Mouse (Mus musculus) MEL (cell line): ENCODE data around the gene Maf. TPM values are rescaled to one million over a fixed set of nuclear protein-coding genes. Genes with fewer than 3 reads are reported as not detected.

ENCODE experiments used
- DNase-seq: peaks from one replicate; pipeline ENCODE4 v3.0.0; 2011; ENCODE audit warnings: low read depth, low spot score
- H3K27ac ChIP-seq: 2 replicates; pipeline ENCODE4 v1.5.1; 2012; ENCODE audit warnings: low read depth, mild to moderate bottlenecking, control low read depth, low read length, moderate library complexity; ENCODE audit not compliant: control insufficient read depth
- H3K27me3 ChIP-seq, 2 experiments: fragments of 150-350 bp in 1 of 2; sonication (generic) in 1 of 2; 2 replicates each; pipeline ENCODE4 v1.6.1; 2012; ENCODE audit warnings: low read length in 2 of 2, mild to moderate bottlenecking in 2 of 2, improper control_type of control experiment in 1 of 2, moderate library complexity in 1 of 2; ENCODE audit not compliant: insufficient read depth in 2 of 2, control insufficient read depth in 1 of 2
- H3K36me3 ChIP-seq, 2 experiments: 2 replicates each; pipeline ENCODE4 v1.6.1; 2012 to 2014; ENCODE audit warnings: low read length in 2 of 2, improper control_type of control experiment in 1 of 2, inconsistent platforms in 1 of 2, mild to moderate bottlenecking in 1 of 2; ENCODE audit not compliant: insufficient read depth in 2 of 2, control insufficient read depth in 1 of 2
- H3K4me1 ChIP-seq, 2 experiments: fragments of 150-350 bp in 1 of 2; sonication (generic) in 1 of 2; 2 replicates each; pipeline ENCODE4 v1.6.1; 2012; ENCODE audit warnings: low read length in 2 of 2, improper control_type of control experiment in 1 of 2, mild to moderate bottlenecking in 1 of 2; ENCODE audit not compliant: insufficient read depth in 2 of 2, control insufficient read depth in 1 of 2
- H3K4me3 ChIP-seq, 2 experiments: fragments of 150-350 bp in 1 of 2; sonication (generic) in 1 of 2; 2 replicates each; pipeline ENCODE4 v1.5.1; 2012; ENCODE audit warnings: low read depth in 2 of 2, low read length in 2 of 2, mild to moderate bottlenecking in 2 of 2, moderate library complexity in 2 of 2, control low read depth in 1 of 2, improper control_type of control experiment in 1 of 2; ENCODE audit not compliant: control insufficient read depth in 1 of 2, insufficient read depth in 1 of 2
- H3K79me2 ChIP-seq: 2 replicates; pipeline ENCODE4 v1.6.1; 2012; ENCODE audit warnings: mild to moderate bottlenecking, low read length, moderate library complexity; ENCODE audit not compliant: control insufficient read depth, poor library complexity, insufficient read depth
- H3K9ac ChIP-seq: 2 replicates; pipeline ENCODE4 v1.6.1; 2012; ENCODE audit warnings: low read depth, mild to moderate bottlenecking, control low read depth, low read length, moderate library complexity; ENCODE audit not compliant: control insufficient read depth, poor library complexity, severe bottlenecking
- H3K9me3 ChIP-seq: fragments of 150-350 bp; sonication (generic); replicated peaks from 2 replicates; pipeline ENCODE4 v1.6.1; 2012; ENCODE audit warnings: mild to moderate bottlenecking, low read length, improper control_type of control experiment, moderate library complexity; ENCODE audit not compliant: insufficient read depth
- ETS1 ChIP-seq: IDR thresholded peaks from 2 replicates; pipeline ENCODE4 v1.6.1; 2012; ENCODE audit warnings: low read depth, mild to moderate bottlenecking, inconsistent platforms, low read length, improper control_type of control experiment, moderate library complexity
- GATA1 ChIP-seq: IDR thresholded peaks from 2 replicates; pipeline ENCODE4 v1.6.1; 2011; ENCODE audit warnings: low read depth, low read length, improper control_type of control experiment
- JUND ChIP-seq: IDR thresholded peaks from 2 replicates; pipeline ENCODE4 v1.6.1; 2011; ENCODE audit warnings: low read depth, mild to moderate bottlenecking, improper control_type of control experiment, low read length
- KAT2A ChIP-seq: conservative IDR thresholded peaks from 2 replicates; pipeline ENCODE4 v1.6.1; 2012; ENCODE audit warnings: low read depth, low read length, improper control_type of control experiment, inconsistent platforms
- MAX ChIP-seq: IDR thresholded peaks from 2 replicates; pipeline ENCODE4 v1.6.1; 2011; ENCODE audit warnings: low read length, improper control_type of control experiment
- MXI1 ChIP-seq: IDR thresholded peaks from 2 replicates; pipeline ENCODE4 v1.6.1; 2011; ENCODE audit warnings: mild to moderate bottlenecking, low read depth, low read length, improper control_type of control experiment
- MYB ChIP-seq: IDR thresholded peaks from 2 replicates; pipeline ENCODE4 v1.6.1; 2011; ENCODE audit warnings: mild to moderate bottlenecking, low read depth, low read length, improper control_type of control experiment
- MYC ChIP-seq: IDR thresholded peaks from 2 replicates; pipeline ENCODE4 v1.6.1; 2011; ENCODE audit warnings: low read depth, mild to moderate bottlenecking, low read length, improper control_type of control experiment, moderate library complexity
- NELFE ChIP-seq: IDR thresholded peaks from 2 replicates; pipeline ENCODE4 v1.6.1; 2011; ENCODE audit warnings: low read depth, low read length, improper control_type of control experiment
- NRF1 ChIP-seq: IDR thresholded peaks from 2 replicates; pipeline ENCODE4 v1.6.1; 2014; ENCODE audit warnings: low read depth, mild to moderate bottlenecking, inconsistent platforms, low read length, improper control_type of control experiment, moderate library complexity; ENCODE audit not compliant: poor library complexity, insufficient read depth, severe bottlenecking
- POLR2A ChIP-seq, 2 experiments: IDR thresholded peaks; 2 replicates each; pipeline ENCODE4 v1.6.1; 2011 to 2012; ENCODE audit warnings: low read length in 2 of 2, mild to moderate bottlenecking in 2 of 2, control low read depth in 1 of 2, improper control_type of control experiment in 1 of 2, low read depth in 1 of 2, moderate library complexity in 1 of 2; ENCODE audit not compliant: control insufficient read depth in 1 of 2, insufficient read depth in 1 of 2, poor library complexity in 1 of 2
- POLR2AphosphoS2 ChIP-seq: IDR thresholded peaks from 2 replicates; pipeline ENCODE4 v1.6.1; 2011; ENCODE audit warnings: low read length, improper control_type of control experiment
- POLR2AphosphoS5 ChIP-seq: IDR thresholded peaks from 2 replicates; pipeline ENCODE4 v1.6.1; 2012; ENCODE audit warnings: low read depth, borderline replicate concordance, mild to moderate bottlenecking, inconsistent platforms, low read length, moderate library complexity, mixed read lengths
- RAD21 ChIP-seq: IDR thresholded peaks from 2 replicates; pipeline ENCODE4 v1.6.1; 2011; ENCODE audit warnings: mild to moderate bottlenecking, low read depth, low read length, improper control_type of control experiment
- TAL1 ChIP-seq: IDR thresholded peaks from 2 replicates; pipeline ENCODE4 v1.6.1; 2012; ENCODE audit warnings: mild to moderate bottlenecking, inconsistent platforms, low read length, moderate library complexity, mixed read lengths
- TCF12 ChIP-seq: IDR thresholded peaks from 2 replicates; pipeline ENCODE4 v1.6.1; 2014; ENCODE audit warnings: low read depth, mild to moderate bottlenecking, inconsistent platforms, low read length, improper control_type of control experiment, moderate library complexity
- USF2 ChIP-seq, 2 experiments: IDR thresholded peaks; 2 replicates each; pipeline ENCODE4 v1.6.1; 2011 to 2012; ENCODE audit warnings: improper control_type of control experiment in 2 of 2, low read length in 2 of 2, borderline replicate concordance in 1 of 2, inconsistent platforms in 1 of 2, low read depth in 1 of 2, mild to moderate bottlenecking in 1 of 2; ENCODE audit not compliant: insufficient read depth in 1 of 2
- polyA plus RNA-seq, 2 experiments: library from polyadenylated mRNA; stranded (reverse) in 1 of 2; unstranded in 1 of 2; fragments of >175 nt in 1 of 2; fragments of >200 nt in 1 of 2; gene quantifications; 2 replicates each; pipeline versions ENCODE4 v1.2.1 to v1.2.4; 2012; ENCODE audit warnings: low replicate concordance in 2 of 2, low read depth in 1 of 2; ENCODE audit not compliant: insufficient read length in 2 of 2, insufficient read depth in 1 of 2, missing spikeins in 1 of 2
- total RNA-seq: library from RNA; depleted of rRNA; stranded (reverse); fragments of 300-350 nt; gene quantifications from 2 replicates; pipeline ENCODE4 v1.2.3, GENCODE M21; 2012

The Maf gene
- total and polyA plus RNA-seq, 3 experiments: not detected

- H3K27me3 ChIP-seq: no peaks in the 10 kb centered on the region
These were observed 24.3 kb downstream of the Maf start for GRCm38 (mm10) chr8:115683309-115683708.

GRCm38 (mm10) chr8:115679539-115679938, 28.1 kb downstream of the Maf start:
- no peak for DNase-seq
- H3K9ac ChIP-seq: no peak overlapping the region
- no peak overlapping the region for H3K27ac ChIP-seq
- H3K4me3 ChIP-seq: no peak overlapping the region
- H3K79me2 ChIP-seq: no peaks in the 10 kb centered on the region
- no peaks in the 10 kb centered on the region for H3K27me3 ChIP-seq
- no peaks in the 10 kb centered on the region for H3K9me3 ChIP-seq
- H3K36me3 ChIP-seq: no peaks in the 10 kb centered on the region
- H3K4me1 ChIP-seq: no peaks in the 10 kb centered on the region
- TF ChIP-seq TCF12: no peak
- no peak for TF ChIP-seq MYB
- TF ChIP-seq POLR2AphosphoS5: no peak
- no peak for TF ChIP-seq ETS1
- no peak for TF ChIP-seq NELFE
- TF ChIP-seq TAL1: no peak
- TF ChIP-seq MYC: no peak
- no peak for TF ChIP-seq NRF1
- TF ChIP-seq KAT2A: no peak
- no peak for TF ChIP-seq MAX
- TF ChIP-seq POLR2A (IDR thresholded peaks at IDR 0.05; ENCODE audit: control insufficient read depth in 1 of 2, insufficient read depth in 1 of 2, low read depth in 1 of 2, low read length in 2 of 2, poor library complexity in 1 of 2): no peak
- TF ChIP-seq POLR2AphosphoS2: no peak

More at GRCm38 (mm10) chr8:115683309-115683708, 24.3 kb downstream of the Maf start:
- no peaks in the 10 kb centered on the region for H3K4me1 ChIP-seq
- no peak for TF ChIP-seq MXI1
- TF ChIP-seq JUND: no peak
- TF ChIP-seq GATA1: no peak
- no peak for TF ChIP-seq USF2 (IDR thresholded peaks at IDR 0.05; ENCODE audit: borderline replicate concordance in 1 of 2, insufficient read depth in 1 of 2, low read depth in 1 of 2, low read length in 2 of 2)
- TF ChIP-seq KAT2A: no peak
- no peak for TF ChIP-seq RAD21
- no peak for TF ChIP-seq TCF12
- H3K9me3 ChIP-seq: no peaks in the 10 kb centered on the region
- H3K79me2 ChIP-seq: no peaks in the 10 kb centered on the region
- H3K4me3 ChIP-seq: no peak overlapping the region
- no peaks in the 10 kb centered on the region for H3K36me3 ChIP-seq
- H3K27ac ChIP-seq: no peak overlapping the region
- DNase-seq: no peak
- no peak overlapping the region for H3K9ac ChIP-seq
